Mouse (Mus musculus) G1E (cell line): Measurements from ENCODE around the gene Ccl3.

Experiments
- CTCF ChIP-seq: IDR thresholded peaks from 2 replicates; pipeline ENCODE4 v1.5.1; 2012; ENCODE audit warnings: low read depth, low read length, inconsistent platforms, mixed read lengths
- GATA1 ChIP-seq: IDR thresholded peaks from 2 replicates; pipeline ENCODE4 v1.6.1; 2012; ENCODE audit warnings: borderline replicate concordance, low read length, inconsistent platforms, mixed read lengths

DNA sequence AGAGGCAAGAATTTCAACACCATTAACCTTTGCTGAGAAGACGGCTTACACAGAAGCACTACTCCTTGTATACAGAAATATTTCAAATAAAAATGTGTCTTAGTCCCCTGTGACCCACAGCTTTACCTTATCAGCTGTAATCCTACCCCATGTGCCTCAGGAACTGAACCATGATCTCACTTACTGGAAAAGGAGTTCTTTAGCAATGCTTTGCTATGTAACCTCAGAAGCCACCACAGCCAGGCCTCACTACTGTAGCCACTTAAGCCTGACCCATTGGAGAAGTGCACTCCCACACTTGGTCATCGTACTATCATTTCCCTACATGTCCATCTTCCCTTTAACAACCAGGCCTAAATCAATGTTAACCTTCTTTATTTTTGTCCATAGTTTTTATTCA is 48.6 kb downstream of the Ccl3 start:
- TF ChIP-seq CTCF (no peak), GATA1 (no peak)
